Mouse (Mus musculus): ENCODE results near the gene Gm20388. TPM values are rescaled to one million over a fixed set of nuclear protein-coding genes. Genes with fewer than 3 reads are reported as not detected.

The Gm20388 gene
- polyA plus RNA-seq, 1 experiment, result 28.1 TPM

GRCm38 (mm10) chr8:123441788-123442187 is 3531.1 kb downstream of the Gm20388 start:
- no peak overlapping the region for H3K27ac ChIP-seq (ENCODE audit: insufficient read depth, low read length)
- peaks cover 4% of the 10 kb centered on the region; the same call in 1 of the 2 replicates for H3K9me3 ChIP-seq (replicated peaks; ENCODE audit: control insufficient read depth, insufficient read depth, low read length, poor library complexity, severe bottlenecking)
- H3K4me3 ChIP-seq (ENCODE audit: low read depth, low read length), result no peak overlapping the region
- no peaks in the 10 kb centered on the region for H3K27me3 ChIP-seq (ENCODE audit: control insufficient read depth, insufficient read depth, low read length, poor library complexity, severe bottlenecking)
- no peak for TF ChIP-seq CTCF (IDR thresholded peaks at IDR 0.05; ENCODE audit: low read depth, low read length)
- TF ChIP-seq POLR2A (IDR thresholded peaks at IDR 0.05; ENCODE audit: insufficient read depth, low read length), result no peak
- no peak for TF ChIP-seq EP300 (IDR thresholded peaks at IDR 0.05; ENCODE audit: insufficient read depth, low read depth, low read length)
- H3K36me3 ChIP-seq (ENCODE audit: control insufficient read depth, insufficient read depth, low read length, poor library complexity, severe bottlenecking), result no peaks in the 10 kb centered on the region
- H3K9ac ChIP-seq (ENCODE audit: low read depth, poor library complexity, severe bottlenecking), result no peak overlapping the region
- H3K4me1 ChIP-seq (ENCODE audit: control insufficient read depth, insufficient read depth, low read length), result no peaks in the 10 kb centered on the region

- Histone ChIP-seq H3K36me3 (ENCODE audit: control insufficient read depth, insufficient read depth, low read length, poor library complexity, severe bottlenecking) (no peaks in the 10 kb centered on the region), H3K9me3 (replicated peaks; ENCODE audit: control insufficient read depth, insufficient read depth, low read length, poor library complexity, severe bottlenecking) (peaks cover 4% of the 10 kb centered on the region; the same call in 1 of the 2 replicates), H3K27me3 (ENCODE audit: control insufficient read depth, insufficient read depth, low read length, poor library complexity, severe bottlenecking) (no peaks in the 10 kb centered on the region), H3K4me3 (ENCODE audit: low read depth, low read length) (no peak overlapping the region), H3K9ac (ENCODE audit: low read depth, poor library complexity, severe bottlenecking) (no peak overlapping the region), H3K4me1 (ENCODE audit: control insufficient read depth, insufficient read depth, low read length) (no peaks in the 10 kb centered on the region), H3K27ac (ENCODE audit: insufficient read depth, low read length) (no peak overlapping the region)
- no peak for TF ChIP-seq CTCF (IDR thresholded peaks at IDR 0.05; ENCODE audit: low read depth, low read length)
- no peak for TF ChIP-seq EP300 (IDR thresholded peaks at IDR 0.05; ENCODE audit: insufficient read depth, low read depth, low read length)
- TF ChIP-seq POLR2A (IDR thresholded peaks at IDR 0.05; ENCODE audit: insufficient read depth, low read length), result no peak
Observed at GRCm38 (mm10) chr8:123442351-123442750, 3531.7 kb downstream of the Gm20388 start.

- no peak overlapping the region; the same call in 1 of the 2 replicates for H3K27ac ChIP-seq (ENCODE audit: insufficient read depth, low read length)
- peak overlapping the region; percentile 78 for H3K4me3 ChIP-seq (ENCODE audit: low read depth, low read length)
- peak overlapping the region; percentile 67 for H3K9ac ChIP-seq (ENCODE audit: low read depth, poor library complexity, severe bottlenecking)
- 0 out of 2 replicates have a peak, but pooled peaks cover 4% of the 10 kb centered on the region for H3K9me3 ChIP-seq (replicated peaks; ENCODE audit: control insufficient read depth, insufficient read depth, low read length, poor library complexity, severe bottlenecking)
- H3K36me3 ChIP-seq (ENCODE audit: control insufficient read depth, insufficient read depth, low read length, poor library complexity, severe bottlenecking), result no peaks in the 10 kb centered on the region
- peaks cover 4% of the 10 kb centered on the region for H3K4me1 ChIP-seq (ENCODE audit: control insufficient read depth, insufficient read depth, low read length)
- H3K27me3 ChIP-seq (ENCODE audit: control insufficient read depth, insufficient read depth, low read length, poor library complexity, severe bottlenecking), result no peaks in the 10 kb centered on the region
- TF ChIP-seq CTCF (IDR thresholded peaks at IDR 0.05; ENCODE audit: low read depth, low read length) (peak; percentile 62), POLR2A (IDR thresholded peaks at IDR 0.05; ENCODE audit: insufficient read depth, low read length) (no peak)
Observed at GRCm38 (mm10) chr8:123442871-123443575, 3532.4 kb downstream of the Gm20388 start.

GRCm38 (mm10) chr8:123443576-123443921 is 3532.9 kb downstream of the Gm20388 start:
- no peak for TF ChIP-seq POLR2A (IDR thresholded peaks at IDR 0.05; ENCODE audit: insufficient read depth, low read length)
- TF ChIP-seq CTCF (IDR thresholded peaks at IDR 0.05; ENCODE audit: low read depth, low read length), result no peak
- TF ChIP-seq EP300 (IDR thresholded peaks at IDR 0.05; ENCODE audit: insufficient read depth, low read depth, low read length), result no peak
- H3K9ac ChIP-seq (ENCODE audit: low read depth, poor library complexity, severe bottlenecking), result peak overlapping the region; percentile 67
- H3K36me3 ChIP-seq (ENCODE audit: control insufficient read depth, insufficient read depth, low read length, poor library complexity, severe bottlenecking), result no peaks in the 10 kb centered on the region
- H3K27ac ChIP-seq (ENCODE audit: insufficient read depth, low read length), result no peak overlapping the region; the same call in 1 of the 2 replicates
- peaks cover 4% of the 10 kb centered on the region for H3K4me1 ChIP-seq (ENCODE audit: control insufficient read depth, insufficient read depth, low read length)
- 0 out of 2 replicates have a peak, but pooled peaks cover 4% of the 10 kb centered on the region for H3K9me3 ChIP-seq (replicated peaks; ENCODE audit: control insufficient read depth, insufficient read depth, low read length, poor library complexity, severe bottlenecking)
- no peaks in the 10 kb centered on the region for H3K27me3 ChIP-seq (ENCODE audit: control insufficient read depth, insufficient read depth, low read length, poor library complexity, severe bottlenecking)
- peak overlapping the region; percentile 78 for H3K4me3 ChIP-seq (ENCODE audit: low read depth, low read length)

GRCm38 (mm10) chr8:123444131-123444530 is 3533.5 kb downstream of the Gm20388 start:
- H3K27me3 ChIP-seq (ENCODE audit: control insufficient read depth, insufficient read depth, low read length, poor library complexity, severe bottlenecking), result no peaks in the 10 kb centered on the region
- no peaks in the 10 kb centered on the region for H3K36me3 ChIP-seq (ENCODE audit: control insufficient read depth, insufficient read depth, low read length, poor library complexity, severe bottlenecking)
- peak overlapping the region; percentile 33 for H3K4me3 ChIP-seq (ENCODE audit: low read depth, low read length)
- H3K27ac ChIP-seq (ENCODE audit: insufficient read depth, low read length), result no peak overlapping the region
- 0 out of 2 replicates have a peak, but pooled peaks cover 4% of the 10 kb centered on the region for H3K9me3 ChIP-seq (replicated peaks; ENCODE audit: control insufficient read depth, insufficient read depth, low read length, poor library complexity, severe bottlenecking)
- TF ChIP-seq EP300 (IDR thresholded peaks at IDR 0.05; ENCODE audit: insufficient read depth, low read depth, low read length), result no peak
- TF ChIP-seq CTCF (IDR thresholded peaks at IDR 0.05; ENCODE audit: low read depth, low read length), result no peak
- TF ChIP-seq POLR2A (IDR thresholded peaks at IDR 0.05; ENCODE audit: insufficient read depth, low read length), result no peak
- H3K4me1 ChIP-seq (ENCODE audit: control insufficient read depth, insufficient read depth, low read length), result peaks cover 4% of the 10 kb centered on the region
- H3K9ac ChIP-seq (ENCODE audit: low read depth, poor library complexity, severe bottlenecking), result peak overlapping the region; percentile 67

- Histone ChIP-seq H3K36me3 (ENCODE audit: control insufficient read depth, insufficient read depth, low read length, poor library complexity, severe bottlenecking) (no peaks in the 10 kb centered on the region), H3K4me3 (ENCODE audit: low read depth, low read length) (peak overlapping the region; percentile 27), H3K4me1 (ENCODE audit: control insufficient read depth, insufficient read depth, low read length) (peaks cover 4% of the 10 kb centered on the region), H3K9ac (ENCODE audit: low read depth, poor library complexity, severe bottlenecking) (peak overlapping the region; percentile 22), H3K9me3 (replicated peaks; ENCODE audit: control insufficient read depth, insufficient read depth, low read length, poor library complexity, severe bottlenecking) (no peaks in the 10 kb centered on the region), H3K27ac (ENCODE audit: insufficient read depth, low read length) (peak overlapping the region; percentile 68), H3K27me3 (ENCODE audit: control insufficient read depth, insufficient read depth, low read length, poor library complexity, severe bottlenecking) (no peaks in the 10 kb centered on the region)
- TF ChIP-seq CTCF (IDR thresholded peaks at IDR 0.05; ENCODE audit: low read depth, low read length), result no peak
- TF ChIP-seq EP300 (IDR thresholded peaks at IDR 0.05; ENCODE audit: insufficient read depth, low read depth, low read length), result no peak
- TF ChIP-seq POLR2A (IDR thresholded peaks at IDR 0.05; ENCODE audit: insufficient read depth, low read length), result no peak
Observed at GRCm38 (mm10) chr8:123445981-123446380, 3535.3 kb downstream of the Gm20388 start.

Measured in ES-Bruce4 (cell line).